Mouse (Mus musculus) bone marrow macrophage, adult 2 months (primary cell): ENCODE measurements around the gene Rad51c. TPM values are rescaled to one million over a fixed set of nuclear protein-coding genes. Genes with fewer than 3 reads are reported as not detected.
A peak's percentile ranks its signal among the peaks of the same experiment; 100 is the strongest.
"Not testable (repeated sequence)": the region's sequence is repeated elsewhere in the genome, so short reads cannot be mapped to it uniquely, and the experiment has no call there.

ENCODE experiments used
- H3K27ac ChIP-seq: 2 replicates; pipeline ENCODE4 v1.5.1; 2012; ENCODE audit warnings: low read depth, low read length; ENCODE audit not compliant: insufficient read depth
- H3K4me1 ChIP-seq: 2 replicates; pipeline ENCODE4 v1.6.1; 2012; ENCODE audit warnings: low read length; ENCODE audit not compliant: control insufficient read depth, insufficient read depth
- H3K4me3 ChIP-seq: 2 replicates; pipeline ENCODE4 v1.5.1; 2012; ENCODE audit warnings: mild to moderate bottlenecking, low read length, moderate library complexity; ENCODE audit not compliant: insufficient read depth
- CTCF ChIP-seq: IDR thresholded peaks from 2 replicates; pipeline ENCODE4 v1.5.1; 2012; ENCODE audit warnings: low read depth, mild to moderate bottlenecking, low read length, moderate library complexity
- POLR2A ChIP-seq: IDR thresholded peaks from 2 replicates; pipeline ENCODE4 v1.6.1; 2012; ENCODE audit warnings: mild to moderate bottlenecking, low read depth, low read length, borderline replicate concordance
- polyA plus RNA-seq: library from polyadenylated mRNA; stranded (reverse); fragments of >200 nt; gene quantifications from 2 replicates; pipeline ENCODE4 v1.2.4, GENCODE M21; 2012; ENCODE audit not compliant: missing spikeins, insufficient read depth, insufficient read length

Rad51c gene
- polyA plus RNA-seq, 1 experiment, result 3.4 TPM

DNA sequence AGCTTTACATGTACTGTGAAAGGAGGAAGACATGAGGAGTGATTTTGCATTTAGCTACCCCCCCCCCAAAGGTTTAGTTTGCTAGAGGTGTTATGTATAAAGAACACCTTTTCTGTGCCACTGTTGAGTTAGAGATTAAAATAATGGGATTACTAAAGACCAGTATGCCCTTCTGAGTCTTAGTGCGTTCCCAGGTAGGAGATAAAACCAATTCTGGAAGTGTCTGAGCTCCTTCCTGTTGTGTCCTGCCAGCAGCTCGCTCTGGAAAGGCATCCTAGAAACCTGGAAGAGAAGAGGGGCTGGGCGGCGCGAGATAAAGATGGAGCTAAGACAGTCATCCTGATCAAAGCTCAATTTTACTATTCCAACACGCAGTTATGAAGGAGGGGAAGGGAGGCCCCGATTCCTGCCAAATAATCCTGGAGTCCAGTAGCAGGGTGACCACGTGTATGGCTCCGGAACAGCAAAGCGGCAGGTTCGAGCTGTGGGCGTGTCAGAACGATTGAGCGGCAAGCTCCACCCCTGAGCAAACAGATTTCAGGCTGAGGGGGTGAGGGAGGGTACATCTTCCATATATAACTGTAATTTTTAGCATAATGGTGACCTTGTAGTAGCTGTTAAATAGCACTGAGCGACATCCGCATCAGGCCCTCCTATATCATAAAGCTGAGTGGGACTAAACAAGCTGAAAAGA, 40.1 kb upstream of the Rad51c start:
- Histone ChIP-seq H3K27ac (no peak overlapping the region), H3K4me3 (no peak overlapping the region), H3K4me1 (peaks cover 2% of the 10 kb centered on the region)
- TF ChIP-seq POLR2A (no peak), CTCF (no peak)

DNA sequence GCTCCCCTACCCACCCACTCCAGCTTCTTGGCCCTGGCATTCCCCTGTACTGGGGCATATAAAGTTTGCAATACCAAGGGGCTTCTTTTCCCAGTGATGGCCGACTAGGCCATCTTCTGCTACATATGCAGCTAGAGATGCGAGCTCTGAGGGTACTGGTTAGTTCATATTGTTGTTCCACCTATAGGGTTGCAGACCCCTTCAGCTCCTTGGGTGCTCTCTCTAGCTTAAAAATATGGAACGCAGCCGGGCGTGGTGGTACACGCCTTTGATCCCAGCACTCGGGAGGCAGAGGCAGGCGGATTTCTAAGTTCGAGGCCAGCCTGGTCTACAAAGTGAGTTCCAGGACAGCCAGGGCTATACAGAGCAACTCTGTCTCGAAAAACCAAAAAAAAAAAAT, 39.3 kb upstream of the Rad51c start:
- H3K4me3 ChIP-seq, H3K4me1 ChIP-seq, H3K27ac ChIP-seq: not testable (repeated sequence)

DNA sequence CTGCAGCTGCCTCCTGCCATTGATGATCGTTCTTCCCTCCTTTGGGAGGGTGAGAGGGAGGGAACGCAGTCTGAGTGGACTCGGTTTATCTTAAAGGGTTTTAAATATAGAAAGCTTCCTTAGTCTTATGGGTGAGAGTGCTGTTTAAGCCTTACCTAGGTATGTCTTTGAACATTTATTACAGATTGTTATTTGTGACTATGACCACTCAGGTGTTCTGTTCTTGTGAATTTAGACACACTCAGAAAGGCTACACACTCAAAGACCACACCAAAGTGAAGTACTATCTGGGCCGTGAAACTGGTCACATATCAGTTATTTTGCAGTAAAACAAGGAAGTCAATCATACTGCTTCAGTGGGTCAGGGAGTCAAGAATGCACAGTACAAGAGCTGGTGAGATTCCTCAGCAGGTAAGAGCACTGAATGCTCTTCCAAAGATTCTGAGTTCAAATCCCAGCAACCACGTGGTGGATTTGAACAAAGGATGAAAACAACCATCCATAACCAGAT, 38.7 kb upstream of the Rad51c start:
- no peak overlapping the region for H3K4me3 ChIP-seq
- TF ChIP-seq POLR2A (no peak), CTCF (no peak)
- H3K27ac ChIP-seq, result no peak overlapping the region
- peaks cover 2% of the 10 kb centered on the region for H3K4me1 ChIP-seq

DNA sequence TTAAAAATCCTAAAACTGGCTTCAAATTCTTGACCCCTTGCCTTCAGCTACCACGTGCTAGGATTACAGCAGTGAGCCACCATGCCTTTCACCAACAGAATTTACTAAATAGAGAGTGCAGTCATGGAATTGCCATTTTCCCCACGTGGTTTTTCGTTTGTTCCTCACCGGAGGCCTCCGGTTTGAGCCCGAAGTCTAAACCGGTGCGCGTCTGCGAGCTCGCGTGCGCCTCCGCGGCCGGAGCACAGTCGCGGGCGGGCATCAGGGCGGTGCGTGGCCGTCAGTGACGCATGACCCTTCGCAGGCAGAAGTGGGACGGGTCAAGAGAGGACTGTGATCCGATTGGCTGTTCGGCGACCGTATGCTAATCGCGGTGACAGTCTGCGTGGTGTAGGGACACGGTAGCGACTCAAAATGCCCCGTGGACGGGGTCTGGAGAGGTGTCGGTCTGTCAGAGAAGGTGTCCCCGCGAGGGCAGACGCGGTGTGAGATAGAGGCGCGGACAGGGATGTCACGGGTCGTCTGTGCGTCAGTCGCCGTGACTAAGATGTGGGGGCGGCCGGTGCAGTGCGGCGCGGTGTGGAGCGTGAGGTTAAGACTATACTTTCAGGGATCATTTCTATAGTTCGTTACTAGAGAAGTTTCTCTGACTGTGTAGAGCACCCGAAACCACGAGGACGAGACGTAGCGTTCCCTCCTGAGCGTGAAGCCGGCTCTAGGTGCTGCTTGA, 38.1 kb upstream of the Rad51c start:
- Histone ChIP-seq H3K27ac (peak overlapping the region; percentile 44), H3K4me3 (peak overlapping the region; percentile 45)
- H3K4me1 ChIP-seq, result not testable (repeated sequence)

DNA sequence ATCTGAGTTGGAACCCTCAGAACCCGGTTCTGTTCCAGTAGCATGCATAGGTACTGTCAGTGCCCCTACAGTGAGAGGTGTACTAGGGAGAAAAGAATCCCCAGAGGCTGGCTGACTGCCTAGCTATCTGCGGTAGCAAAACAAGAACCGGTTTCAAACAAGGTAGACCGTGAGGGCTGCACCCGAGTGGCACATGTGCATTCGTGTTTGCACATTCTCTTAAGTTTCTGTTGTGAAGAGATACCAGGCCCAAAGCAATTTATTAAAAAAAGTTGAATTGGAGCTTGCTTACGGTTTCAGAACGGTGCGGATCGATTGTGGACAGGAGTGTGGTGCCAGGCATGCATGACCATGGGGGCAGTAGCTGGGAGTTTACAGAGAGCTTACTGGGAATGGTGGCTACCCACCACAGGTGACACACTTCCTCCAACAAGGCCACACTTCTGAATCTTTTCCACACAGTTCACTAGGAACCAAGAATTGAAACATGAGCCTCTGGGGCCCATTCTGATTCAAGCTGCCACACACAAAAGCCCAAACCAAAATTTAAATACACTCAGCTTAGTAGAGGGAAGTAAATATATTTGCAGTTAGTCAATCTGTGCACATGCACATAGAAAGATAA, 35.2 kb upstream of the Rad51c start:
- Histone ChIP-seq H3K4me3 (no peak overlapping the region), H3K4me1 (peaks cover 3% of the 10 kb centered on the region), H3K27ac (no peak overlapping the region)
- TF ChIP-seq POLR2A, result no peak
- no peak for TF ChIP-seq CTCF

DNA sequence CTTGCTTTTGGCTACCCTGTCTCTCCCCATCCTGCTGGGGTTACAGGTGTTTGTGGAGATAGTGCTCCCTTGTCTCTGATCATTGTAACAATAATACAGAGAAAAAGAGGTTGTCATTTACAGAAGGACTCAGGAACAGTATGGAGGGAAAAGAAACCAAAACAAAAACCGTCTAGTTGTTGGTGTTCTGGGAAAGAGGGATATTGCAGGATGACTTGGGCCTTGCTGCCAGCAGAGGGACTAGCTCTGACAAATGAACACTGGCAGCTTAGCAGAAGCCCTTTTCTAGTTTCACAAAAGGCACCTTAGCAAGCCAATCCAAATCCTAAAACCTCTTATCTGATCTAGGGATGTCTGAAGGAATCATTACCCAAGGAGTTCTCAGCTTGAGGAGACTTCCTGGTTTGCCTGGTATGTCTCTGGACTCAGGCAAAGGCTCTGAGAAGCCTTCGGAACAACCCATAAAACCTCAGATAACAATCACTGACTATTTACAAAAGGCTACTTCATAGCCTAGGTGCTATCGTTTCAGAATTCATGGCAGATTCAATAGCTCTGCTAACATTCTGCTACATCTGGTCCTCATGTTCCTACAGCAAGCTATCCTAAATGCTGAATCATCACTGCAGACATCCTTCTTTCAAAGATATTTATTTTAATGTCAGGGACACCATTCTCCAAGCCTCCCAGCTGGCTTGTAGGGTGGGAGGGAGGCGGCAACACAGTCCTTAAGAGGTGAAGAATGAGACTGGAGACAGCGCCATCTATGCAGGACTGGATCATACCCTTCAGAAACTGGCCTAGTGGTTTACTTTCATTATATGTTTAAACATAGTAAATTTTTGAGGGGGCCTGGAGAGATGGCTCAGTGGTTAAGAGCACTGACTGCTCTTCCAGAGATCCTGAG, 31.8 kb upstream of the Rad51c start:
- Histone ChIP-seq H3K27ac (no peak overlapping the region), H3K4me3 (no peak overlapping the region), H3K4me1 (peaks cover 5% of the 10 kb centered on the region)
- no peak for TF ChIP-seq CTCF
- TF ChIP-seq POLR2A, result no peak

DNA sequence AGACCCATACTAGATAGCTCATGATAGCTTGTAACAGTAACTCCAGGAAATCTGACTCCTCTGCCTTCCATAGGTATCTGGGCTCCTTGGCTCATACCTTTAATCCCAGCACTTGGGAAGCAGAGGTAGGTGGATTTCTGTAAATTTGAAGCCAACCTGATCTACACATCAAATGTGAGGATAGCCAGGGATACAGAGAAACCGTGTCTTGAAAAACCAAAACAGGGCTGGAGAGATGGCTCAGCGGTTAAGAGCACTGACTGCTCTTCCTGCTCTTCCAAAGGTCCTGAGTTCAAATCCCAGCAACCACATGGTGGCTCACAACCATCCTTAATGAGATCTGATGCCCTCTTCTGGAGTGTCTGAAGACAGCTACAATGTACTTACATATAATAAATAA, 30.4 kb upstream of the Rad51c start:
- H3K4me1 ChIP-seq, H3K27ac ChIP-seq, H3K4me3 ChIP-seq: not testable (repeated sequence)

DNA sequence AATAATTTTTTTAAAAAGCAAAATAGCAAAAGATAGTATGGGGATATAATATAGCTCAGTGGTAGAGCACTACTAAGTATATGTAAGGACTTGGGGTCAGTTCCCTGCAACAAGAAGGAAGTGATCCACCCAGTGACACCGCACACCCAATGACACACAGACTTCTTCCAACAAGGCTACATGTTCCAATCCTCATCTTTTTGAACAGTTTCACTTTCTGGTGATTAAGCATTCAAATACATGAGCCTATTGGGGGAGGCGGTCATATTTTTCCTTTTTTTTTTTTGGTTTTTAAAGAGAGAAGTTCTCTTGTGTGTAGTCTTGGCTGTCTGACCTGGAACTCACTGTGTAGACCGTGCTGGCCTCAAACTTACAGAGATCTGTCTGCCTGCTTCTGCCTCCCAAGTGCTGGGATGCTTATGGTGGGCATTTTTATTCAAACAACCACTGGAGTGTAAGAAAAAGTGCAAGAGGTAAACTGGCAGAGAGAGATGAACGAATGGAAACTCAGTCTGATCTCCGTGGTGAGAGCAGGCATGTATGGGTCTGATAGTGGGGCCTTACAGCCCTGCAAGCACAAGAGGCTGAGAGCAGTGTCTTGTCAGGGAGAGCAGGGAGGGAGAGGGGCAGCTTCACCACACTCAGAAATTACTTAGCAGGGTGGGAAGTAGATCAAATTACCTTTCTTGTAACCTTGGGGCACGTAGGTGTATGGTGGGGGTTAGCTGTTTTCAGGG, 28.3 kb upstream of the Rad51c start:
- H3K27ac ChIP-seq, result no peak overlapping the region

DNA sequence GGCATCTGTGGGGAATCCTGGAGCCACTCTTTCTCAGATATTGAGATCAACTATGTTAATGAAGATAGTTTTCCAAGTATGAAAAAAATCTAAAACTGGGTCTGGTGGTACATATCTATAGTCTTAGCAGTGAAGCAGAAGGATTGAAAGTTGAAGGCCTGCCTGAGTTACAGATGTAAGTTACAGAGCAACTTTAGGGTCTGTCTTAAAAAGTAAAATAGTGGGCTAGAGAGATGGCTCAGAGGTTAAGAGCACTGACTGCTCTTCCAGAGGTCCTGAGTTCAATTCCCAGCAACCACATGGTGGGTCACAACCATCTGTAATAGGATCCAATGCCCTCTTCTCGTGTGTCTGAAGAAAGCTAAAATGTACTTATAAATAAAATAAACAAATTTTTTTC, 27.7 kb upstream of the Rad51c start:
- no peak for TF ChIP-seq CTCF
- no peak for TF ChIP-seq POLR2A
- Histone ChIP-seq H3K4me3 (no peak overlapping the region), H3K27ac (no peak overlapping the region), H3K4me1 (peaks cover 9% of the 10 kb centered on the region)

More for the DNA sequence above, 28.3 kb upstream of the Rad51c start:
- Histone ChIP-seq H3K4me3 (no peak overlapping the region), H3K4me1 (peaks cover 9% of the 10 kb centered on the region)
- TF ChIP-seq CTCF, result no peak
- no peak for TF ChIP-seq POLR2A

DNA sequence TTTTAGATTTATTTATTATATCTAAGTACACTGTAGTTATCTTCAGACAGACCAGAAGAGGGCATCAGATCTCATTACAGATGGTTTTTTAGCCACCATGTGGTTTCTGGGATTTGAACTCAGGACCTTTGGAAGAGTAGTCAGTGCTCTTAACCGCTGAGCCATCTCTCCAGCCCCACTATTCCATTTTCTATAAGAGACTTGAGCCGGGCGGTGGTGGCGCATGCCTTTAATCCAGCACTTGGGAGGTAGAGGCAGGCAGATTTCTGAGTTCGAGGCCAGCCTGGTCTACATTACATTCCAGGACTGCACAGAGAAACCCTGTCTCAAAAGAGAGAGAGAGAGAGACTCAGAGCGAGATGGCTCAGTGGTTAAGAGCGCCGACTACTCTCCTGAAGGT, 27.1 kb upstream of the Rad51c start:
- H3K4me3 ChIP-seq, H3K27ac ChIP-seq, H3K4me1 ChIP-seq: not testable (repeated sequence)
